Mouse (Mus musculus): ENCODE results near the gene Irak2.
"Not testable (repeated sequence)": the region's sequence is repeated elsewhere in the genome, so short reads cannot be mapped to it uniquely, and the experiment has no call there.

Irak2 gene

DNA sequence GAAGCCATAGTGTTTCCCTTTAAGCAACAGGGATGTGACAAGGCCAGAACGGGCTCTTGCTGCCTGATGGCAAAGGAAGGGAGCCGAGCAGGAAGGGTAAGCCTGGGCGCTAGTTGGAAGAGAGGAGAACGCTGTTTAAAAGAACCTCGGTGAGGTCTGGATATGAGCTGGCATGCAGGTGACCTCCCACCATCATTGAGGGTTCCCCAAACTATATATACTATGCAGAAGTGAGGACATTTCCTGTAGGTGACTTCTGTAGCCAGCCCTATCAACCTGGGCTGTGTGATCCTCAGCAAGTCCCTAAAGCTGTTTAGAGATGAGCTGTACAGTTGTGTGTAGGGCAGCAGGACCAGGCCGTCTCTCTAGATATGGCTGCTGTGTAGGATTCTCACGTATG is 26.0 kb downstream of the Irak2 start:
- CTCF ChIA-PET = no interaction called here

DNA sequence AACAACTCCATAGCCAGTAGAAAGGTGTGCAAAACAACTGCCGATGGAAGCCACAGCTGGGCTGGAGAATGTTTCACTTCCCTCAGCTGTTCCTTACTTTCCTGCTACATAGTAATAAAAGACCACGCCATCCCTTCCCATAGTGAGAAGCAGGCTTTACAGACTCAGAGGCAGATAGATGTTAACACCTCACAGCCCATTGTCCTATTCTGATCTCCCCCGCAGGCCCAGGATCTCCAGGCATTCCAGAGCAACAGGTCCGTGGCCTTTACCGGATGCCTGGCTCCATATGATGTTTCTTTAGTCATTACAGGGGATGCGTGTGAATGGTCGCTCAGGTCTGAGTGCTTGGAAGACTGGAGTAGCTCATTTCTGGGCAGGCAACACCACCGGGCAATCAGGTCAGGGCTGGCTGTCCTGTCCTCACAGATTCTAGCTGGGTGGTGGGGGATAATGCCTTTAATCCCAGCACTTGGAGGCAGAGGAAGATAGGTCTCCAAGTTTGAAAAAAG is 29.4 kb downstream of the Irak2 start:
- CTCF ChIA-PET = interaction anchor here (0.7 to 1.0 kb wide), 3 partner anchors 8 to 29 kb away, joined by 4 to 11 read pairs (median 4); partner anchors contain the start of gene Irak2

- CTCF ChIA-PET = interaction anchor here (0.7 to 1.0 kb wide), 3 partner anchors 9 to 30 kb away, joined by 4 to 11 read pairs (median 4); partner anchors contain the start of gene Irak2
Measured at GRCm38 (mm10) chr6:113668287-113669154, 30.3 kb downstream of the Irak2 start.

- CTCF ChIA-PET = no interaction called here
Measured at GRCm38 (mm10) chr6:113669821-113670220, 31.6 kb downstream of the Irak2 start.

DNA sequence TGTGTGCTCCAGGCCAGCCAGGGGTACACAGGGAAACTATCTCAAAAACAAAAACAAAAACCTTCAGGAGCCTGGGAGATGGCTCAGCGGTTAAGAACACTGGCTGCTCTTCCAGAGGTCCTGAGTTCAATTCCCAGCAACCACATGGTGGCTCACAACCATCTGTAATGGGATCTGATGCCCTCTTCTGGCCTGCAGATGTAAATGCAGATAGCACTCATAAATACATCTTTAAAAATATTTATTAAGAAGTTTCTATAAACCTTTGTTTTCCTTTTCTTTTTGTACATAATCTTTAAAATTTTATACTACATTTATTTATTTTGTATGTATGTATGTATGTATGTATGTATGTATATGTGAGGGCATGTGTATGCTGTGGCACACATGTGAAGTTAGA is 33.8 kb downstream of the Irak2 start:
- CTCF ChIA-PET = not testable (repeated sequence)

- CTCF ChIA-PET = interaction anchor here (0.9 kb wide), 1 partner anchor 14 kb away, joined by 3 read pairs; no protein-coding TSS in a partner anchor
Measured at GRCm38 (mm10) chr6:113672989-113673388, 34.7 kb downstream of the Irak2 start.

DNA sequence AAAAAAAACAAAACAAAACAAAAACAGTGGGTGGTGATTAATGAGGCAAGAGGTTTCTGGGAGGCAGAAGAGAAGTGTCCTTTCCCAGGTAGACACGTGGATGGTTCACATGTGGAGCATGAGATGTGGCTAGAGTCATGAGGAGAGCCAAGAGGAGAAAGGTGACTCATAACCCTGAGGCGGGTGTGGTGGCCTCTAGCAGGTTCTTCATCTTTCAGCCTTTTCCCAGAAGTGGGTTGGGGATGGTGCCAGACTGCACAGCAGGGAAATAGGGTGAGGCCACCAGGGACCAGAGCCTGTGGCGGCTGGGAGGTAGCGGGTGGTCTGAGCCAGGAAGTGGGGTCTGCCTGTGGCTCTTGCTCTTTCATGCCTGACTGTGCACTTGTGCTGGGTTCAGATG is 37.0 kb downstream of the Irak2 start:
- CTCF ChIA-PET = no interaction called here

- CTCF ChIA-PET = interaction anchor here (1.0 kb wide), 1 partner anchor 17 kb away, joined by 3 read pairs; no protein-coding TSS in a partner anchor
Measured at GRCm38 (mm10) chr6:113675991-113676390, 37.7 kb downstream of the Irak2 start.

GRCm38 (mm10) chr6:113677070-113677734 is 38.9 kb downstream of the Irak2 start:
- CTCF ChIA-PET = interaction anchor here (0.7 to 1.1 kb wide), 2 partner anchors 23 to 38 kb away, joined by 3 to 6 read pairs; no protein-coding TSS in a partner anchor

GRCm38 (mm10) chr6:113678246-113679012 is 40.2 kb downstream of the Irak2 start:
- CTCF ChIA-PET = no interaction called here

DNA sequence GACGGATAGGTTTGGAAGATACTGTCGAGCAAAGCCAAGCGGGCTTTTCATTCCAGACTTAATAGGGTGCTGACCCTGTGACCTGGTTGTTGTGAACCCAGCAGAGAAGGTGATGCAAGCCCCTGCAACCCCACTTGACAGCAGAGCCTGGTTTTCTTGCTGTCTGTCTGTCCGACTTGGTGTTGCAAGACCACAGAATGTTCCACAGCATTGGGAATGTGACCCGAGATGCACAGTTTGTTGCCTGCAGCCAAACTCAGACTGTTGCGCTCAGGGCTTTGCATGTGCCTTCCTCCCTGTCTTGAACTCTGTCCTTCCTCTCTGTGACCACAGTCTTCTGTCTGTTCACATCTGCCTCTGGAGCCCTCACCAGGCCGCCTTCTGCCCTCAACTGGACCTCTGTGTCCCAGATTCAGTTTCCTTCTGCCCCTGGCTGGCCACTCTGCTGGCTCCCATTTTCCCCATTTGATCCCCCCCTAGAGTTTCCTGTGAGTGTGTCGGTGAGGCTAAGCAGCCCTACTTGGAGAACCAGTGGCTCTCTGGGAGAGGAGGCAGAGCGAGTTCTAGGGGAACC is 41.8 kb downstream of the Irak2 start:
- CTCF ChIA-PET = no interaction called here

DNA sequence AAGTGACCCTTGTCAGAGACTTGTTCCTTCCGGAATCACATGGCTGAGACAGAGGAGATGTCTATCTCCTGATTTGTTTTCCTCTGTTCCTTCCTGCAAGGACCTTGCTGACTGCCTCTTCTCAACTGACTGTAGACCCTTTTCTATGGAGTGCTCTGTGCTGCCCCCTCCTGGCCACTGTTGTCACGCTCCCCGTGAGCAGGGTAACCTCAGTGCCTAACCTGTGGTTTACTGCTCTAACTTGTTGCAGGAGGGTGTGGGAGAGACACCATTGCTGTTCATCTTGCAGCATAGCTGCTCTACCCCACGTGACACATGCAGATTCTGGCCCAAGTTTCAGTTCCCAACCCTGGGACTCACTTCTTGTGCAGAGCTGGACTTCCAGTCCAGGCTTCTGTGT is 43.0 kb downstream of the Irak2 start:
- CTCF ChIA-PET = interaction anchor here (0.7 to 1.3 kb wide), 2 partner anchors 15 to 43 kb away, joined by 4 to 5 read pairs; partner anchors contain the start of gene Irak2

- CTCF ChIA-PET = interaction anchor here (0.6 to 0.7 kb wide), 2 partner anchors 20 to 67 kb away, joined by 6 to 8 read pairs; no protein-coding TSS in a partner anchor
Measured at GRCm38 (mm10) chr6:113683081-113683825, 45.0 kb downstream of the Irak2 start.

GRCm38 (mm10) chr6:113686551-113687125 is 48.4 kb downstream of the Irak2 start:
- CTCF ChIA-PET = no interaction called here

DNA sequence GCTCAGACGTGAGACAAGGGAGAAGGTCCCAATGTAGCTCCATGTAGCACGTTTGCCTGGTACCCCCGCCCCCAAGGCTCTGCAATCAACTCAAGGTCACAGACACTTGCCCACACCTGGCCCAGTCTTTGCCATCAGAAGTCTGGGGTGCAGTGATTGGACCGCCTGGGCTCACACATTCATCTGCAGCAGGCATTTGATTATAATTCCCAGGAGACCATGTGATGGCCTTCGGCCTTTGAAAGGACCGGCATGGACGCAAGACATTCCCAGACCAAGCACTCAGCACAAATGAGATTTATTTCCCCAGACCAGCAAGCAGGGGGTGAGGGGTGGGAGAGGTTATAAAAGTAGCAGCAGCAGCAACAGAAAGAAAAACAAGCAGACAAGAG is 51.7 kb downstream of the Irak2 start:
- CTCF ChIA-PET = no interaction called here

- CTCF ChIA-PET = no interaction called here
Measured at GRCm38 (mm10) chr6:113690400-113691083, 52.3 kb downstream of the Irak2 start.

DNA sequence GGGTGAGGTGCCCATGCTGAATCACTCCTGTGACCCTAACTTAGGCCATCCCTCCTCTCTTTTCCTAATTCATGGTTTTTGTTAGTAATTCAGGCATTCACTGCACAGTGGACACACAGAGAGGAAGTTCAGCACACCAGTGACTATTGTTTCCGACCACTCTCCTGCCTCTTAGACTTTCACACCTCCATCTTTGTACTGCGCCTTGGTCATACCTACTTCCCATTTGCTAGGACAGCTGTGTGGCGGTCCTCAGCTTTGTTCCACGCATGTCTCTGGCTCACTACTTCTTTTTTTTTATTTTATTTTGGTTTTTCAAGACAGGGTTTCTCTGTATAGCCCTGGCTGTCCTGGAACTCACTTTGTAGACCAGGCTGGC is 52.8 kb downstream of the Irak2 start:
- CTCF ChIA-PET = no interaction called here

DNA sequence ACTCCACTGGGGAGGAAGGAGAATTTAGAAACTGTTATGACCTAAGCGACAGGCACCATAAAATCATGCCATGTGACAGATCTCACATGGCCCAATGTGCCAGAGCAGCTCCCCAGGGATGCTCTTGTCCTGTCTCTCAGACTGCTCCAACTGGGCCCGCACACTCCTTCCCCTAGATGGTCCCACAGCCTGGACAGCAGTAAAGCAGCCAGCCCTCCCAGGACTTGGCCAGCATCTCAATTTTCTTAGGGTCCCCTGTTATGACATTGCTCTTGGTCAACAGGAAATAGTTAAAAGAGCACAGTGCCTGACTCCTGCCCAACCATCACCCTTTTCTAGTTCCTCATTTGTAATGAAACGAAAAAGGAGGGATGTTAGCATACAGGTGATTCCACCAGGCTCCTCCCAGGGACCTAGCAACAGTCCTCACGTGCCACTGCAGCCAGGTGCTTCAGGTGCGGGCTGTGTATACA is 54.4 kb downstream of the Irak2 start:
- CTCF ChIA-PET = interaction anchor here (0.7 kb wide), 1 partner anchor 73 kb away, joined by 3 read pairs; no protein-coding TSS in a partner anchor

- CTCF ChIA-PET = no interaction called here
Measured at GRCm38 (mm10) chr6:113693377-113693776, 55.1 kb downstream of the Irak2 start.
